Mouse (Mus musculus): ENCODE results near the gene Plekha6. TPM values are rescaled to one million over a fixed set of nuclear protein-coding genes. Genes with fewer than 3 reads are reported as not detected.

Gene Plekha6
- total RNA-seq, 1 experiment from 2014 or later, result 7.6 TPM

DNA sequence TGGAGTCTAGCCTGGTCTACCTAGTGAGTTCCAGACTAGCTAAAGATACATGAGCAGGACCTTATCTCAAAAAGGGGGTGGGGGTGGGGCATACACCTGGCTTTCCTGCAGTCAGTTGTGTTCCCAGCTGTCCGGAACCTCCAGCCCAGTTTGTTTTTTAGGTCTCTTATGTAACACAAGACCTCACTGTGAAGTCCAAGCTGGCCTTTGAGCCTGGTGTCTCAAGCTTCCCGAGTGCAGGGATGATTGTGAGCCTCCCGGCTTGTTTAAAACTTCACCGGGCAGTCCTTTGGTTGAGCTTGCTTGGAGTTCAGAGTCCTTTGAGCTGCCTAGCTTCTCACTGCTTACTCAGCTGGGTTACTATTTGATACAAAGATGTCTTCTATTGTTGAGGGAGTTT is 29.9 kb upstream of the Plekha6 start:
- ATAC-seq (replicated peaks in 1 of 2; ENCODE audit: insufficient read depth in 1 of 2, low FRiP score in 2 of 2, low TSS enrichment in 1 of 2, low read depth in 1 of 2, poor library complexity in 2 of 2, severe bottlenecking in 2 of 2), result no peak

DNA sequence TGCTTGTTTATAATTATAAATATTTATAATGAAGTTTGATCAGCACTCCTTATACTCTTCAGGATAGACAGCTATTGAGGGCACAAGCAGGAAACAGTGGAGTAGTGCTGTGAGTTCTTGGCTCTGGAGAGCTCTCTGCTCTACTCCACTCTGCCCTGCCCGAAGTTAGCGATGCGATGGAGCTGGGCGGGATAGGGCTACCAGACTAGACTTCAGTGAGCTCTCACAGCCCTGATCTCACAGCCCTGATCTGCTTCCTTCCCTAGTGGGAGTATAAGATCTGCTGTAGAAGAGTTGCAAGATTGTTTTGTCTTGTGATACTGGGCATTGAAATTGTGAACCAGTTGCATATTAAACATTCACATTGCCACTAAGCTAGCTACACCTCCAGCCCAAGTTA is 29.1 kb upstream of the Plekha6 start:
- ATAC-seq (replicated peaks in 1 of 2; ENCODE audit: insufficient read depth in 1 of 2, low FRiP score in 2 of 2, low TSS enrichment in 1 of 2, low read depth in 1 of 2, poor library complexity in 2 of 2, severe bottlenecking in 2 of 2), result no peak

DNA sequence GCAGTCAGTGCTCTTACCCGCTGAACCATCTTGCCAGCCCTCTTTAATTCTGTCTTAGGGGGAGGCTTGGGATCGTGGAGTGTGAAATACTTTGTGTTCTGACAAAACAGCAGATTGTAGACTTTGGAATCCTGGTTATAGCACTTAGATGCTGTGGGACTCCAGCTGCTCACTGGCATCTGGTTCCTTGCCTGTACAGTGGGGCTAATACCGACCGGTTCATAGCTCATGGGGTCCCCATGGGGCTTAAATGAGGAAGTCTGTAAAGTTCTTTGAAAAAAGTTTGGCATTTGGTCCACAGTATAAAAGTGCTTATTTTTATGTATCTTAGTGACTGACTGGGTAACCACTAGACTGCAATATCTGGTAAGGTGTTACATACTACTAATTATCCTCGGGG is 28.2 kb upstream of the Plekha6 start:
- no peak for ATAC-seq (replicated peaks in 1 of 2; ENCODE audit: insufficient read depth in 1 of 2, low FRiP score in 2 of 2, low TSS enrichment in 1 of 2, low read depth in 1 of 2, poor library complexity in 2 of 2, severe bottlenecking in 2 of 2)

DNA sequence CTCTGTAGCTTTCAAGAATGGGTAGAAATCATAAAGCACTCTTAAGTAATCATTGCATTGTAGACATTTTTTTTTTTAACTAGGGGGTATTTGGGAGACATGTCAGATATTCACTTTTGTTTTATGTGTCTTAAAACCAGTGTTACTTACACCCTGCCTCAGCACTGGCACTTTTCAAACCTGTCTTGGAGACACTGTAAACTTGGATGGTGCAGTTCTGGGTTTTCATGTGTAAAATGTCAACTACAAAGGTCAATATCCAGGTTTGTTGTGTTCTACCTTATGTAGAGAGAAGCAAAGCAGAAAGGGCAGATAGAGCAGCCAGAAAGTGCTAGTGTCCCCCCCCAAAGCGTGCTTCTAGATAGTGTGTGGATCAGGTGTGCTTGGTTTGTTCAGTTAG is 25.6 kb upstream of the Plekha6 start:
- no peak for ATAC-seq (replicated peaks in 1 of 2; ENCODE audit: insufficient read depth in 1 of 2, low FRiP score in 2 of 2, low TSS enrichment in 1 of 2, low read depth in 1 of 2, poor library complexity in 2 of 2, severe bottlenecking in 2 of 2)

DNA sequence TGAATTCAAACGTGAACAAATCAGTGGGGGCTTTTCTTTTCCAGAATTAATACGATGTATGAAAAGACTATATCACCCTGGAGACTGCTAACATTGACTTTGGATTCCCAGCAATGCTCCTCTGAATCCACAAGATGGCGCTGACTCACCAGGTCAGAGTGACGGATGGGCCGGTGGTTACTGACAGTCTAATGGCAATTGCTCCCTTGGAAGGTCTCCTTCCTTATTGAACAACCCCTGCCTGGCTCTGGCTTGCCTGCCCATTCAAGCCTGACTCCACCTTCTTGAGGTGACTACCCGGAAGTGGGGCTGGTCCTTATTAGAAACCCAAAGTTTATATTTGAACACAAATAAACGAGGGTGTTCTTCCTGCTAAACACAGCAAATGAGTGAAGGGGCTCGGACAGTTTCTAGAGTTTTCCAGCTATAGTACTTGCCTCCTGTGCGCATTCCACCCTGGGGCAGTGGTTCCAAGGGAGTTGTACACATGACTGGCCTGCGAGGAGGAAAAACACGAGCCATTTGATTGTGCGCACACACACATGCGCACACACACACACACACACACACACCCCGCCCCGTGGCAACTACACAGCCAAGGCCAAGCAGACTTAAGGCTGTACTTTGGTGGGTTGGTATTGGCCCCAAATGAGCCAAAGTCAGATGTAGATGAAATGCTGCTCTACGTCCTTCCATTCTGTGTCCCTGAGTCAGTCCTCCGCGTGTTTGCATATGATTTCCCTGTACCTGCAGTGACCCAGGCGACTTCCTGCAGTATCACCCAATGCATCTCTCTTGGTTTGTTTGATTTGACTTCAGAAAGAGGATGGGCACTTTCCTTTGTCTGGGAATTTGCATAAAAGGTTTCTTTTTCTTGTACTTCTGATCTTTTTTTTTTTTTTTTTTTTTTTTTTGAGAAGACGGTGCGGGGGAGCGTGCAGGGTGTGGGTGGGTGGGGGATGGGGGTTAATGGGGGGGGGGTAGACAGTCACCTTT is 17.7 kb upstream of the Plekha6 start:
- peak; percentile 78 to 85 for ATAC-seq (replicated peaks in 1 of 2; ENCODE audit: insufficient read depth in 1 of 2, low FRiP score in 2 of 2, low TSS enrichment in 1 of 2, low read depth in 1 of 2, poor library complexity in 2 of 2, severe bottlenecking in 2 of 2)

DNA sequence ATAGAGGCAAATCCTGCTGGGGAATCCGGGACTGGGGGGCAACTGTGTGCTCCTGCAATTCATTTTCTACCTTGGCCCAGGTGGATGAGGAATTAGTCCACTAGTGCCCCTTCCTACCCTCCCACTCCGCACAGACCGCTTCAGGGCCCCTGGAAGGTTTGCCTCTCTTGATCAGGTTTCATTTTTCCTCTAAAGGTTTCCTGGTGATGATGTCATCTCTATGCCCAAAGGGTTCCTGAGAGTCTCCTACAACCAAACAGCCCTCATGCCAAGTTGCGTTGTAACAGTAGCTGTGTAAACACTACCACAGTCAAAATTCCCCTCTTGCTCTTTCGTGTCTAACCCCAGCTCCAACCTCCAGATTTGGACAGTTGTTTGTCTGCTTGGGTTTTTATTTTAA is 16.7 kb upstream of the Plekha6 start:
- ATAC-seq (replicated peaks in 1 of 2; ENCODE audit: insufficient read depth in 1 of 2, low FRiP score in 2 of 2, low TSS enrichment in 1 of 2, low read depth in 1 of 2, poor library complexity in 2 of 2, severe bottlenecking in 2 of 2), result no peak

DNA sequence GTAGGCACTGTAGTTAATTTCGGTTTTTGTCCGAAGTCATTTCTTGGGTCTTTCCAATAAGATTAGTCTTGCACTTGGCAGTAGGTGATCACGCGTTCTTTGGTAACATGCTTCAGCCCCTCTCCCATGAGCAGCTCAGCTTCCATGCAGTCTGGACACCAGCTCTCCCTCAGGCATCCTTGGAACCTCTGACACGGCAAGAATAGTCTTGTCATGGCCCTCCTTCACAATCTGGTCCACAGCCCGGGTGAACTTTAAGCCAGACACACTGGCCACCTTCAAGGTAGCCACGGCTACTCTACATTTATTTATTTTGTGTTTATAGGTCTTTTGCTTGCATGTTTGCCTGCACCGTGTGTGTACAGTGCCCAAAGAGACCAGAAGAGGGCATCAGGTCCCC is 15.9 kb upstream of the Plekha6 start:
- no peak for ATAC-seq (replicated peaks in 1 of 2; ENCODE audit: insufficient read depth in 1 of 2, low FRiP score in 2 of 2, low TSS enrichment in 1 of 2, low read depth in 1 of 2, poor library complexity in 2 of 2, severe bottlenecking in 2 of 2)

DNA sequence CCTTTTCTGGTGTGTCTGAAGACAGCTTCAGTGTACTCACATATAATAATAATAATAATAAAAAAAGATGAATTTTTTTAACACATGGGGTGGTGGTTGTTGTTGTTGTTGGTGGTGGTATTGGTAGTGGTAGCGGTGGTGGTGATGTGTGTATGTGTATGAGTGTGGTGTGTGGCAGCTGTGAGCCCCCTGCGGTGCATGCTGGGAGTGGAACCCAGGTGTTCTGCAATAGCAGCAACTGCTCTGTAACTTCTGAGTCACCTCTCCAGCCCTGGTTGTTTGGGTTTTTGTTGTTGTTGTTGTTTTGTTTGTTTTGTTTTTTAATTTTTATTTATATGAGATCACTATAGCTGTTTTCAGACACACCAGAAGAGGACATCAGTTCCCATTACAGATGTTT is 13.5 kb upstream of the Plekha6 start:
- no peak for ATAC-seq (replicated peaks in 1 of 2; ENCODE audit: insufficient read depth in 1 of 2, low FRiP score in 2 of 2, low TSS enrichment in 1 of 2, low read depth in 1 of 2, poor library complexity in 2 of 2, severe bottlenecking in 2 of 2)

DNA sequence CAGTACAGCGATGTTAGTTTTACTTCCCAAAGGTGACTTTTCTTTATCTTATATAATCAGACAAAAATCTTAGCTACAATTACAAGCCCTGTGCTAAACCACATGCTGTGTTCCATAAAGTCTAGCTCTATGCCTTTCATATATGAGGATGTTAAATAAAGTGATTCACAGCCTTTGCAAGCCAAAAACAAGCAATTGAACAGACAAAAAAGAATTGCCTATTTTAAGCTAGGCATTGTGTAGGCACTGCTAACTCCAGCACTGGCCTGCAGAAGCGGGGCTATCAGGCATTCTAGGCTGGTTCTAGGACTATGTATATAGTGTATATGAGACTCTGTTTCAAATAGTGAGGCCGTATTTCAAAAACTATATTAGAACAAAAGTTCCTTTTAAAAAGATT is 11.8 kb upstream of the Plekha6 start:
- ATAC-seq (replicated peaks in 1 of 2; ENCODE audit: insufficient read depth in 1 of 2, low FRiP score in 2 of 2, low TSS enrichment in 1 of 2, low read depth in 1 of 2, poor library complexity in 2 of 2, severe bottlenecking in 2 of 2), result no peak

DNA sequence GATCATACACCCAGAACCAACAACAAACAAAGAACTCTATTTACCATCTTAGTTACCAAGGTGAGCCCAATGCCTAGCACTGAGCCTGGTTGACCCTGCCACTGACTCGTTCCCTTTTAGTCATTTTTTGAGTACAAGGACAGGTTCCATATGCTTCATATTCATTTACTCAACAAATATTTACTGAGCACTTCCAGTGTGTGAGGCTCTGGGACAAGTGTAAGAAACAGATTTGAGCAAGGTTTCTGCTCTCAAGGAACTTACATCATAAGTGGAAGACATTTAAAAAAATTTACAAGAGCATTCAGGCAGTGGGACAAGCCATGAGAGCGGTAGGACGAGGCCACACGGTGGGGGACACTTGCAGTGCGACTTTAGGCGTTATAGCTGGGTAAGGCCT is 8.7 kb upstream of the Plekha6 start:
- no peak for ATAC-seq (replicated peaks in 1 of 2; ENCODE audit: insufficient read depth in 1 of 2, low FRiP score in 2 of 2, low TSS enrichment in 1 of 2, low read depth in 1 of 2, poor library complexity in 2 of 2, severe bottlenecking in 2 of 2)

DNA sequence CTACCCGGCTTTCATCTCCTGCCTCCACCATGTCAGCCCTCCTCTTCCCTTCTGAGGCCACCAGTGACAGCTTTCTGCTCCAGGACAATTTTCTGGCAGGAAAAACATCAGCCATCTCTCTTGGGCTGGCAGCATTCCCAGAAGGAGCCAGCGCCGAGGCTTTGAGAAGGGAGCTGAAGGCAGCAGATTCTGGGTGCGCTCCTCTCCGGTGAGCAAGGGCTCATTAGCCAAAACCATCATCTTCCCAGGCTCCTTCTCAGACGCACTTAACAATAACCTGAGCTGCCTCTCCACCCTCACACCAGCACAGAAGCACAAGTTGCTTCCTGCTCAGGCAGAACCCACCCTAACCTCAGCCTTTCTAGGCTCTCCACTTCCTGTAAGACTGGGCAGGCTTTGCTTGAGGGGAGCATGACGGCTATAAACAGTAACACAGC is 4.9 kb upstream of the Plekha6 start:
- peak; percentile 84 to 89 for ATAC-seq (replicated peaks in 1 of 2; ENCODE audit: insufficient read depth in 1 of 2, low FRiP score in 2 of 2, low TSS enrichment in 1 of 2, low read depth in 1 of 2, poor library complexity in 2 of 2, severe bottlenecking in 2 of 2)

DNA sequence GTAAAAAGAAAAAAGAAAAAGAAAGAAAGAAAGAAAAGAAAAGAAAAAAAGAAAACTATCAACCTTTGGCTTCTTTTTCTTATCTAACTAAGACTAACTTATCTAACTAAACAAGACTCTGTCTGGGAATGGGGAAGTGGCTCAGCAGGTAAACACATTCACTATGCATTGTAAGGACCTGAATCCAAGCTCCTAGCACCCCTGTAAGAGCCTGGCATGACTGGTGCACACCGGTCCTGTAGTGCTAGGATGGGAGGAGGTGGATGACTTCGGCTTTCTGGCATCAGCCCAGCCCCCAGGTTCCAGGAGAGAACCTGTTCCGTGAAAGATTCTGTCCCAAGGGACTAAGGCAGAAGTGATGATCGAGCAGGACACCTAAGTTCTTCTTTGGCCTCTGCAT is 2.5 kb upstream of the Plekha6 start:
- ATAC-seq (replicated peaks in 1 of 2; ENCODE audit: insufficient read depth in 1 of 2, low FRiP score in 2 of 2, low TSS enrichment in 1 of 2, low read depth in 1 of 2, poor library complexity in 2 of 2, severe bottlenecking in 2 of 2), result no peak

DNA sequence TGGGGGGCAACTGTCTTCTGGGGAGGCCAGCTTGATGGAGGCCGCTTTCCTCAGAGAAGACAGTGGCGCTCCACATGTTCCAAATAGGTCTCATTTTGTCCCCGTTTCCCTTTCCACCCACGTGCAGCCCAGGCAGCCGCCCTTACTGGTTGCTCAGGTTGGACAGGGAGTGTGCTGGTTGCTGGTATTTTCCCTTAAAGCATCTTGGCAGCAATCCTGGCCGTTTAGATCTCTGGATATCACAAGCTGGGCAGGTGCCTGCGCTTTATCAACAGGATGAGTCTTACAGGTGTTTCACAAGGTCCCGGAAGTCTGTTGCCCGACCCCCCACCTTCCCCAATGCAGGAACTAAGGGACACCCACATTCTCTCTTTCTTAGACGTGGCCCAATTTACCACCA is 2.0 kb upstream of the Plekha6 start:
- ATAC-seq (replicated peaks in 1 of 2; ENCODE audit: insufficient read depth in 1 of 2, low FRiP score in 2 of 2, low TSS enrichment in 1 of 2, low read depth in 1 of 2, poor library complexity in 2 of 2, severe bottlenecking in 2 of 2), result no peak

DNA sequence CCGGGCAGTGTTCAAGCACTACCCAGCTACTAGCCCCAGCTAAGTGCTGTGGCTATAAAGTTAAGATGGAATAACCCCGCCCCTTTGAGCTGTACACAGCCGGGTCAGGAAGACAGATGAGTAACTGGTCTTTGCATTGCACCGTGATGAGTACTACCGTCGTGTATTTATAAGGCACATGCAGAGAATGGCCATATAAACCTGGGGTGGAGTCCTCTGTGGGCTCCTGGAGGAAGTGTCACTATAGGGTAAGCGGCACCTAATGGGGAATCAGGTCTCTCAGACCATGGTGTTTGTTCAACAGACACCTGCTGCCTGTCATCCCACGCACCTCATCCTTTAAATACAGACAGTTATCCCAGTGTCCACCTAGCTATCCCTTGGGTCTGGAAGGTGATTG is 1.0 kb upstream of the Plekha6 start:
- no peak for ATAC-seq (replicated peaks in 1 of 2; ENCODE audit: insufficient read depth in 1 of 2, low FRiP score in 2 of 2, low TSS enrichment in 1 of 2, low read depth in 1 of 2, poor library complexity in 2 of 2, severe bottlenecking in 2 of 2)

DNA sequence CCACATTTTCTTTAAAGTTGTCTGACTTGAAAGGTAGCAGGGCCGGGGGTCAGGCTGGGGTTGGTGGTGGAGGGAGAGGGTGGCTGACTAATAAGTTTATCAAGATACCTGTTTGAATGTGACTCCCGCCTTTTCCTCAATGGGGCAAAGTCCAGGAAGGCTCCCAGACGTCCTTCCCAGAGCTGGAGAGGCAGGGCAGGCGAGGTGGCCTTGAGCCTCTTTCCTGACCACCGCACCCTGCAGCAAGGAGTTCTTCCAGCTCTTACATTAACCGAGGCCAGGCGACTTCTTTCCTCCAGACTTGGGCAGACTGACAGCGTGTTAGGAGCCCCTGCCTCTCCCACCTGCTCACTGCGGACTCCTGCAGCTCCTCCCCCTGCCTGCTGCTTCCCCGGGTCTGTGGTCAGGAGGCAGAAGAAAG is 591 bp downstream of the Plekha6 start:
- peak; percentile 22; a peak in 2 of 4 replicates for ATAC-seq (replicated peaks in 1 of 2; ENCODE audit: insufficient read depth in 1 of 2, low FRiP score in 2 of 2, low TSS enrichment in 1 of 2, low read depth in 1 of 2, poor library complexity in 2 of 2, severe bottlenecking in 2 of 2)

DNA sequence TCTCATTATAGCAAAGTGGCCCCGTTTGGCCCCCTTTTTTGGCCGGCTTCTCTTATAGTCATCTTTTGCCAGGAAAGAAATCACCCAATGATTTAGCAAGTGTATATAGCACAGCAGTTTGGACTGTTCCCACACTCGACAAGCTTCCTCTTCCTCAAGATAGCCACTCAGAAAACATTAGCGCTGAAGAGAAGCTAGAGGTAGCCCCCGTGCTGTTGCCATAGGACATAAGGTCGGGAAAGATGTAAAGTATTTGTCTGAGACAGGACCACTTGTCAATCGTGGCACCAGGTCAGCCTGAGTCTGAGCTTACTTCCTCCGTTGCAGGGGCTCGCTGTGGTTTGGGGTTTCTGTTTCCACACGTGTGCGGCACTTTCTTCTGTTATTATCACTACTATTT is 1.1 kb downstream of the Plekha6 start:
- peak; percentile 15 to 40; a peak in 2 of 4 replicates for ATAC-seq (replicated peaks in 1 of 2; ENCODE audit: insufficient read depth in 1 of 2, low FRiP score in 2 of 2, low TSS enrichment in 1 of 2, low read depth in 1 of 2, poor library complexity in 2 of 2, severe bottlenecking in 2 of 2)

DNA sequence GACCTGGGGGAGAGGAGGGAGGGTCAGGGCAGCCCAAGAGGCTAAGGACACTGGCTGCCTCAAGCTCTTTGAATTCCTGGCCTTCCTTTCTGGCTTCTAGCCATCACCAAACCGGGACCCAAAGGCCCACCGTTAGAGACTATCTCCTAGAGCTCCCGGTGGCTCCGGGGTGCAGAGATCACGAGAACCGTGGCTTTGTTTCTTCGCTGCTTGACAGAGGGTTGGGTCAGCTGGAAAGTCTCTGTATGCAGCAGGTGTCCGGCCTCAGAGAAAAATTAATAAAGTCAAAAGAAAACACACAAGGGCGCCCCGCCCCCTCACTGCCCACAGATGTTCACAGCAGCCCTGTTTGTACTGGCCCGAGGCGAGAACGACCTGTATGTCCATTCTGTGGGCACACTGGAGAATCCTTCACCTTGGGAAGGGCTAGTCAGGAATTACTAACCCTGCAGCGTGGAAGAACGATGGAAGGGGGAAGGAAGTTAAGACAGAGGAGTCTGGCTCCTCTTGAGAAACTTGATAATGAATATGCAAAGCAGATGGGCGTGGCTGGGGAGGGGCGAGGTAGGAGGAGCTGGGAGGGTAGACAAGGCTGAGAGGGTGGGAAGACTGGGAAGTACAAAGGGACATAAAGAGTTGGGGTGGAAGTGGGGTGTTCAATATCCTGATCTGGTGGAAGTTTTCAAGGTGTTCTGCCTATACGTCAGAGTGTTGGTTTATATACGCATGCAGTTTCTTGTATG is 4.5 kb downstream of the Plekha6 start:
- ATAC-seq (replicated peaks in 1 of 2; ENCODE audit: insufficient read depth in 1 of 2, low FRiP score in 2 of 2, low TSS enrichment in 1 of 2, low read depth in 1 of 2, poor library complexity in 2 of 2, severe bottlenecking in 2 of 2), result no peak

DNA sequence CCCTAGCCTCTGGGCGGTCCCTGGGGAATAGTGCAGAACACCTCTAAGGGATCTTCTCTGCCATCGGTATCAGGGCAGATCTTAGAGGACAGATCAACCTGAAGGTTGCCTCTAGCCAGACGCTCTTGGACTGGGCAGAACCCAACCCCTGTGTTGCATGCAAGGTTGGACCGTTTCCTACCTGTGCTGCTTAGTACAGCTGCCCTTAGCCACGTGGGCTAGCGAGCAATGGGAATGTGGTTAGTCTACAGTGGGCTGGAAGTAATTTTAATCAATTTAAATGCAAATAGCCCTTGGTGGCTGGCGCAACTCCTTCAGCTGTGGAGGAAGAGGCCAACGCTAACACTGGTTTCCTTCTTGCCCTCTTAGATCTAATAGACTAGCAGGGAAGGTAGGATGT is 6.2 kb downstream of the Plekha6 start:
- ATAC-seq (replicated peaks in 1 of 2; ENCODE audit: insufficient read depth in 1 of 2, low FRiP score in 2 of 2, low TSS enrichment in 1 of 2, low read depth in 1 of 2, poor library complexity in 2 of 2, severe bottlenecking in 2 of 2), result no peak
